Mouse (Mus musculus): Measurements from ENCODE around the gene Gm20458.
A peak's percentile ranks its signal among the peaks of the same experiment; 100 is the strongest.

Gm20458 gene

DNA sequence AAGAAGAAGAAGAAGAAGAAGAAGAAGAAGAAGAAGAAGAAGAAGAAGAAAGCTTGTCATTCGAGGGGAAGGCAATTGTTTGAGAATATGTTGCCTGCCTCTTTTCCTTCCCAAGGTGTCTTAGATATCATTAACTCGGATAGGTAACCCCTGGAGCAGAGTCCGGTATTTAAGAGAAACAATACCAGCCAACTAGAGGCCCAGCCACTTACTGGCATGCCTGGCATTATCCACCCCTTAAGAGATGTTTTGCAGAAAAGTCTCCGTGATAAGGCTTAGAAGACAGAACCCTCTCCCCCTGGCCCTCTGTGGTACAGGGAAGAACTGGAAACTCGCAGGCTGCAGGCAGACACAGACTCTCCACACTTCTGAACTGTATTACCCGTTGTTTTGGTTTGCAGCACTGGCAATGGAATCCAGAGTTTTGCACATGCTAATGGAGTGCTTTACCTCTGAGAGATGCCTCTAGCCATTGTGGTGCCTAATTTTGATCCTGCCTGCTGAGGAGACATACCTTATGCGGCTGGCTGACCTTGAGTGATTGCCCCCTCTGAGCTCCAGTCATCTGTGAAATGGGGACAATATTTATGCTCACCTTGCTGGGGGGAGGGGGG, 6.8 kb upstream of the Gm20458 start:
- DNase-seq = no peak

DNA sequence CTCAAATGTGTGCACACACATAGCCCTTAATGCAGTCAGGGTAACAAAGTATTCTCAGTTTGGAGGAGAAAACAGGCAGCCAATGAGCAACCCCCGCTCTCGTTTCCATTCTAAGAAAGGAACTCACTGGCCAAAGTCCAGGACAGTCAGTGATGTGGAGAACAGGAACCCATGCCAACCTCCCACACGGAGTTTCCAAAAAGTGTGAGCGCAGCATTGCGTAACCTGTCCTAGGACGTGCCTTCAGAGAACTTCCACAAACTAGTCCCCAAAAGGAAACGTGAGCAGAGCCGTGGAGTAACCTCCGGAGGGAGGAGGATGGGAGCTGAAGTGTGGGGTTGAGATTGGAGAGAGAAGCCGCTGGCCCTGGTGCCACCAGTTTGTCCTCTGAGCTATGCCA, 5.9 kb upstream of the Gm20458 start:
- DNase-seq = no peak

DNA sequence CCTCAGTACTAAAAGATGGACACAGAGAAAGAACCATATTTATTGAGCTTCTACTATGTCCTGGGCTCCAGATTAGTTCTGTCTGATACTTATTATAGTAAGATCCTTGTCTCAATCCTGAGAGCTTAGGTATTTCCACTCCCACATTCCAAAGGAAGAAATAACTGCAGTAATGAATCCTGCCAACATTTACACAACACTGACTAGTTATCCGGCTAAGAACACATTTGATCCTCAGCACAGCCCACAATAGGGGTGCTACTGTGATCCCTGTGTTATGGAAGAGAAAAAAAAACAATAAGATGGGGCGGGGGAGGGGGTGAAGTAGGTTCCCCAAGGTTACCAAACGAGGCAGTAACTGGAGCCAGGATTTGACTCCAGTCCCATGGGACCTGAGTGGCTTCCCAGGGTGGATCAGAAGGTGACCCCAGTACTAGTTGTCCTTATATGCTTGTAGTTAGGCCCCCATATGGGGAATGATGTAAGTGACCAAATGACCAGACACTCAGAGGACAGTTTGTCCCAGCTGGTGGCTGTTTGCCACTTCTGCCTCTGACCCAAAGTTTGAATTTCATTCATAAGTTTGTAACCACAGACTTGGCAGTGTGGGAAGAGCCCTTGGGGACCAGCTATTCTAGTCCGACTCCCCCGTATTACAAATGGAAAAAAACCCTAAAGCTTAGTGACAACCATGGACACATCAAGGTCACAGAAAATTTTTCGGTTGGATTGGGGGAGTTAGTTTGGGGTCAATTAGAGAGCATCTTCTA, 5.2 kb upstream of the Gm20458 start:
- DNase-seq = no peak

DNA sequence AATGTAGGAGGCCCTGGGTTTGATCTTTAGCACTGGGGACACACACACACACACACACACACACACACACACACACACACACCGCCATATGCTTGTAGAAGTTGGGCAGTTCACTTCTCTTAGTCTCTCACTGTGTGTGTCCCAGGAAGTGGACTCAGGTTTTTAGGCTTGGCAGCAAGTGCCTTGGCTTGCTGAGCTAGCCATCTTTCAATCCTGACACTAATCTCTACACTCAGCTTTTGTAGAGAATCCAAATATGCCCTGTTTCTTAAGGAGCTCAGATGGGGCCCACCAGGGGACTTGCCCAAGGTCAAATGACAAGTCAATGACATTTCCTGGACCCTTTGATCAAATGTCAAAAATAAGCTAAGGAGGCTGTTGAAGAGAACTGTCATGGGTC, 4.4 kb upstream of the Gm20458 start:
- no peak for DNase-seq

DNA sequence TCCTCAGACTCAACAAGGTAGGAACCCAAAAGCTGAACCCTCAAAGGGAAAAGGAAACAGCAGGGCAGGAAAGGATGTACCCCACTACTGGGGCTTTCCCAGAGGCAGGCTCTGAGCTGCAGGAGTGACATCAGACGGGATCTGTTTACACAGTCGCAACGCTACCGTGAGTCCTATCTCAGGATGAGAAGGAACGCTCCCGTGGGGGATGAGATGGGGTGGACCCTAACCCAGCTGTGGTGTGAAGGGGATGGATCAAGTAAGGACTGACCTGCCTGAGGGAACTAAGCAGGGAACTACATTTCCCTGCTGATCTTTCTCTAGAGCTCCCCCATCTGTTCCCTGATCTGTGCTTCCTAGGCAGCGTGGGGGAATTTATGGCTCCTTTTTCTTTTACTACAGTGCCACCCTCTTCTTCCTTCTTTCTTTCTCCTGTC, 3.9 kb upstream of the Gm20458 start, which contains the start of gene Sys1:
Gene Sys1 (plus strand): TSS at position 101 of the 437 bp plus-strand sequence.
- no peak for DNase-seq

DNA sequence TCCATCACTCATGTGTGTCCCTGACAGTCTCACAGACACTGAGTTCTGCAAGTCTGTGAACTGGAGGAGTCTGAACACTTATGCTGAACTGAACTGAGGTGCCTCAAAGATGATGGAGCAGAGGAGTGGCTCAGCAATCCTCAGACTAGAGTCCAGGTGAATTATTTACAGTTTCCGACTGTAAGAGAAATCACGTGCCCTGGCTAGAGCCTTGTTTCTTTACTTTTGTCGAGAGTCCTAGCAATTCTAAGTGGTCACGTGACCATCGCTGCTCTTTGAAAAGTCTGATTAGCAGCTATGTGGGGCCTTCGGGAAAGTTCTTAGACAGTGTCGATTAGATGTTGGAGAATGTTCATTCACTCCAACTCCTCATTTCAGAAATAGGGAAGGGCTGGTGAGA, 2.8 kb upstream of the Gm20458 start:
- DNase-seq = no peak

DNA sequence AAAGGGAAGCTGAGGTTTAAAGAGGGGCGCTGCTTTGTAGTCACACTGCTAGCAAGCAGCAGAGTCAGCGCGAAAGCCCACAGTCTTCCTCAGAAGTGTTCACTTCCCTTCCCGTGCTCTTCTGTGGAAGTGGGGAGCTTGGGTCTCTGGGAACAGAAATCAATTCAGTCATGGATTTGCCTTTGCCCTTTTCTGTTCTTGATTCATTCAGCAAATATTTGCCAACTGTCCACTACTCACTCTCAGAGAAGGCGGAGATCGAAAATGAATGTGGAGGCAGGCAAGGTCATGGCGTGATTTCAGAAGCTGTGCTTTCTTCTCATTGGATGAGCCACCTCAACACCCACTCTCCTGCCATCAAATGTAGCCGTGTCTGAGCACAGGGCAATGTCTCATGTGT, 2.2 kb upstream of the Gm20458 start:
- no peak for DNase-seq

DNA sequence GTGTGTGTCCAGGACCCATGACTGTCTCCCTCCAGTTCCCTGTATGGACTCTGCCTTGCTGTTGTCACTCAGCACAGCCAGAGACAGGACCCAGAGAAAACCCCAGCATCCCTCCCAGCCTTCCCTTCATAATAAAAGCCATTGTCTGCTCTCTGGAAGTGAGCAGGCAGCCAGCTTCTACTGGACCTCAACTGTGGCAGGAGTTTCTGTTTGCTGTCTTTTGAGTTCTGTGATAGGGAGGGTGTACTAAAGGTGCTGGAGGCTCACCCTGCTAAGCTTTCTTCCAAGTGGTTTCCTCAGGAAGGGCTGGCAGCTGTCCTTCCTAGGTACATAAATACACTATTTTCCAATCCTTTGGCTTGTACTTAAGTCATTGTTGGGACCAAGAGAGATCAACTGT, 4.4 kb downstream of the Gm20458 start:
- no peak for DNase-seq

DNA sequence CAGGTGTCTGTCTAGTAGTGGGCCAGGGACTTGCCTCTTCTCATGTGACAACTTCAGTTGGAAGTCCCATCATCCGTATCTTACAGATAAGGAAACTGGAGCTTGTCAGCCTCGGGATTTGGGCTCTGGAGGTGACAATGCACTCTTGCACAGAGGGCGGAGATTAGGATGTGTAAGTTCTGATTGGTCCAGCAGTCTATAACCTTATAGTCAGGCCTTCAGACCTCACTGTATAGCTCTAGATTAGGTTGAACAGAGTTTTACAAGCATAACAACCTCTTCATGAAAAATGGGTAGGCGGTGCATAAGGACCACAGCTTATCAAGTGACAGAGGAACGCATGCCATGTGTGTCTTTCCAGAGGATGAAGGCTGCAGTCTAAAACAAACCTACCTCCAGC, 6.0 kb downstream of the Gm20458 start:
- no peak for DNase-seq

DNA sequence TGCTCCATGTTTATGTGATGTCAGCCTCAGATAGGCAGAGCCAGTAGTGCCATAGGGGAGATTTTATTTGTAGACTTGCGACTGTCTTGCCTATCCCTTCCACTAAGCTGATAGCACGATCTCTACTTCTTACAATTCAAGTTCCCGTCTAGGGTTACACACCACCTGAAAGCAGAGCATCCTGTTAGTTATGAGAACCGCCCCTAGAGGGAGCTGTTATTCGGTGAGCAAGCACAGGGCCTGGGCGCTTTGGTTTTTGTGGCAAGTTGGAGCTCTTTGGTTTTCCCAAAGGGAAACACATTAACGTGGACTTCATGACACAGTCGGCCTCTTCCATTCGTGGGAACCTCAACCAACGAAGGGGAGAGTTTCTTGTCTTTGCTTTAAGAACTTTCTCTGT, 9.5 kb downstream of the Gm20458 start:
- peak; percentile 50 to 51 for DNase-seq

DNA sequence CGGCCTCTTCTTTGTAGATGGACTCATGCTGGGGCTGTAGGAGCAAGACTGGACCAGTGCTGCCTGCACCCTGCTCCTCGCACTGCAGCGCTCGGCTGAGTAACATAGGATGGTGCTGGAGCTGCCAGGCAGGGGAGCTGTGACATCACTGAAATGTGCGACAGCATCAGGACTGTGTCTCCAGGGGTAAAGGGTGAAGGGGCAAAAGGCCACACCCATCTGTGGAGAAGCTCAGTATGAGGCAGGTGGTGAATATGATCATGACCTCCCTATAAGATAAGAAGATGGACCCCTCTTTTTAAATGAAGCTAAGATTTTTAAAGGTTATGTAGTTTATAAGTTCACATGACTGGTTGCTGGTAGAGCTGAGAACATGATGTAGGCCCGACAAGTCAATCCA, 12.9 kb downstream of the Gm20458 start, which contains the start of gene Trp53tg5:
Gene Trp53tg5 (minus strand): TSS at position 101 of the 400 bp plus-strand sequence.
- no peak for DNase-seq

DNA sequence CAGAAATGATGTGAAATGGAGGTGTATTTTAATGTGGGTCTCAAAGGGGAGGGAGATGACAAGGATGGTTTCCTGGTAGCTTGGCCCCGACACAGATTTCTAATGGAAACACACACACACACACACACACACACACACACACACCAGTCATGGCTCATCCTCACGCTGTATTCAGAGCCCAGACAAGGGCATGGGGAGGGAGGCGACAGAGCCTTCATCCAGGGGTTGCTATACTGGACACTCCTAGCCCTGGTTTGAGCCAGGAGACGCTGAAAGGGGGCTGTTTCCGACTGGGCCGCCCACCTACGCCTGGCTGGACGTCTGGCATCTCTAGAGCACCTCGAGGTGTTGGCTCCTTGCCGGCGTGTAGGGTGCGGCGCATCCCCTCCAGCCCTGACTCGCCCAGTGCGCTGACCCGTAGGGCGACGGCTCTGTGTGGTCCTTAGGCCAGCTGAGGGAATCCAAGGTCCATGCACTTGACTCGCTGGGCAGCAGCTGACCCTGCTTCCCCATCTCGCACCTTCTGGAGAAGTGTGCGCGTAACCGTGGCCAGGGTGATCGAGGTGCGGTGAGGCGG, 25.0 kb downstream of the Gm20458 start, which contains the start of gene Dbndd2:
Gene Dbndd2 (plus strand): TSS at position 426 of the 577 bp plus-strand sequence.
- DNase-seq = no peak

DNA sequence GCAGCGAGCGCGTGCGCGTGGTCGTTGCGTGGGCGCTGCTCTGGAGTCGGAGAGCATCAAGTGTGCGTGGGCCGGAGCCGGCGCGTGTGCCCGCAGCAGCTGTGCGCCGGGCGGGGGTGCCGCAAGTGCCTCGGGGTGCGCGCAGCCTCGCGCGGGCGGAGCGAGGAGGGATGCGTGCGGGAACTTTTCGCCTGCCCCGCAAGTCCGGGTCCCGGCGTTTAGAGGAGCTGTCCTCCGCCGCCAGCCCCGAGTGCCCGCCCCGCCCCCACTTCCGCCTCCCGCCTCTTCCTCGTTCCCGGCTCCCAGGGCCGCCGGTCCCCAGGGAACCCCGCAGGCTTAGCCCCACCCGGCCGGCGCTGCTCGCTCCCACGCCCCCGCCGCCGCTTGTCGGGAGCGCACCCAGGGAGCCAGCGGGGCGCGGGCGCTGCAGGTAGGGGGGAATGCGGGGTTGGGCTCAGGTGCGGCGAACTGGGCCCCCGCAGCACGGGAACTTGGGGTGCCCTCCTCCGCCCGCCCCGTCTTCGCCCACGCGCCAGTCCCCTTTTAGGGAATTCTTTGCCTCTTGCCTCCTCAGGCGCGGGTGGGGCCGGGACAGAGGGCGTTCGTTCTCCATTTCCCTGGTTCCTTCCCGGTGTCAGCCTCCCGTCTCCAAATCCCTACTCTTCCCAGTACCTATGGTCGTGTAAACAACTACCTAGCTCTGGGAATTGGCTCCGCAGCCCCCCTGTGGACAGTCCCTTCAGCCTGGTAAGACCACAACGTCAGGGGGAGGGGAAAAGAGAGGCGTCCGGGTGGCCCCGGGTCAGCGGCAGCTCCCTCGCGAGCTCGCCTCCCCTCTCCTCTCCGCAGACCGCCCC, 25.7 kb downstream of the Gm20458 start:
- peak; percentile 77 to 83 for DNase-seq

DNA sequence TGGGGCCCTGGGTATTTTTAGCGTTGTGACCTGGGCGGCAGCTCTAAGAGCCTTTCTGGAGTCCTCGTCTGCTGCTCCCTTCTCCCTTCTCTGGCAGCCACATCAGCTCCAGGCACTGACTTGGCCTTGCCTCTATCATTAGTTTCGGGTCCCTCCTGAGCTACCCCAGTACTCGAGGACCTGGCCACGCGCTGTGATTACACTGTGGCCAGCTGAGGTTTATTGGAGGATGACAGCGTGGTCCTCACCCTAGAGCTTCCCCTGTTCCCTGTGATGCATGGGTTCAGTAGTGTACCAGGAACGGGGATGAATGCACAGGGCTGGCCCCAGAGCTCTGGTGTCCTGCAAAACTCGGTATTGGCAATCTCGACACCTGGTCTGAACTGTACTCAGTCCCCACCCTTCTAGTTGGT, 26.4 kb downstream of the Gm20458 start:
- DNase-seq = no peak

DNA sequence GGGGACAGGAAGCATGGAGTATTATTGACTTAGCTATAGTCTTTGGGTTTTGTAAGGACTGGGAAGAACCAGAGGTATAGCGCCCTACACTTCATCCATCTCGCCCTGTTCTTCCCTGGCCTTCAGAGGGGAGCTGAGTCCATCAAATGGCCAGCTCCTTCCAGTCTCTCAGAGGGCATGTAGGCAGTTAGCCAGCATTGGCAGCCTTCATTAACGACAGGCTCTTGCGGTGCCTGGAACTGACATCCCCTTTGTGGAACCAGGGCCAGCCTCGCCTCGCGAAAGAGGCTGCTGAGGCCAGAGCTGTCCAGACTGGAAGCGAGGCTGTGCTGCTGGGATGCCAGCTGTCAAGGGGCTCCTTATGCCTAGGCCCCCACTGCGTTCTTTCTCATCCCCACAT, 27.0 kb downstream of the Gm20458 start:
- peak; percentile 73 to 79 for DNase-seq

DNA sequence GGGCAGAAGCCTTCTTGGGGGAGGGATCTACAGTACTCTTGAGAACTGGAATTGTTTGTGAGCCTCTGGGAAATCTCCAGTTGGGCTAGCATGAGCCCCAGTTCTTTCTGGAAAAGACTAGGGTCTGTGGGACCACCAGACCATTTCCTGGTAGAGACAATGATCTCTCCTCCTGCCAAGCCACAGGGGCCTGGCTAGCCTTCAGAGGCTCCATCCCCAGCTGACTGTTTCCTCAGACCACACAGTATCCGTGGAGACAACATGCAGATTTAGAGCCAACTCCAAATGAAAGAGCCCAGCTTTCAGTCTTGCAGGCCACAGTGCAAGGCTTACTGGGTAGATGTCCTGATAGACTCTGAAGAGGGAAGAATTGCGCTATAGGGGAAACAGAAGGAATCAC, 33.4 kb downstream of the Gm20458 start:
- no peak for DNase-seq

DNA sequence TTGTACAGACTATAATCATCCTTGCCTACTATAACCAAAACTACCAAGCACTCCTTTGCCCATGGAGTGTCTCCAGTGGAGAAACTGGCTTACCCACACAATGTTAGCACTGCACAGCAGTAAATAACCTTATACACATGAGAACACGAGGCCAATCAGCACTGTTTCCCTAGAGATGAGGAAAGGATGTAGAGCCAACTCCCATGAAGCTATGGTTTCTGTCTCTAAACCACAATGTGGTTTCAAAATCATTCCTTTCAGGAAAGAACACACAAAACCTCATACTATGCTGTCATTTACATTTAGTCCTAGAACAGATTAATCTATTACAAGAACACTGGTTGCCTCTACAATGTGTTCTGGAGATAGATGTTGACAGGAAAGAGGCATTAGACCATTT, 35.6 kb downstream of the Gm20458 start:
- DNase-seq = no peak

DNA sequence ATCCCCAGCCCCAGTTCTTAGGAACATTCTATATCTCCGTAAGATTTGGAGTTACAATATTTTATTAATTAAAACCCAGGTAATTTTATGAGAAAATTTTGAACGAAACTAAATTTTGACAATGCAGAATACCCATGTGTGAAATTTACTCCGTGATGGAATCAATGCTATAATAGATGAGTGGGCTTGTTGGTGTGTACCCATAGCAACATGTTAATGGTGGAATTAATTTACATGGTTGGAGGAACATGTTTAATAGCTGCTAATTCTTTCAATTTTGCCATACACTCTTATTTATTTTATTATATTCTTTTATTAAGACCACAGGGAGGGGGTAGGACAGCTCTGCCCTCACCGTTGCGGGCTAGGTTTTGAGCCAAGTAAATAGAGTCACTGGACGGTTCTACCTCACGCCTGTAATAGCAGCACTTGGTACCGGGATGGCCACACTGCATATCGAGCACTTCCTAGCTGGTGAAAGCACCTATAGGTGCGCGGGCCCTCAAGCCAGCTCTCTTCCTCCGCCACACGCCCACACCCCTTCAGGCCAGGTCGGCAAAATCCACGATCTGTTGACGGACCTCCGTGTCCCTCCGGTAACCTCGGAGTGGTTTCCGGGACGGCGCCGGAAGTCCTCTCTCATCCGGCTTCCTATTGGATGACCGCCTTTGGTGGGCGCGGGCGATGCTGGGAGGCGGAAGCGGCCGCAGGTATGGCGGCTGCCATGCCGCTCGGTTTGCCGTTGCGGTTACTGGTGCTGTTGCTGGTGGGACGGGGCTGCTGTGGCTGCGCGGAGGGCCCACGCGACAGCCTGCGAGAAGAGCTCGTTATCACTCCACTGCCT, 36.3 kb downstream of the Gm20458 start, which contains the start of gene Pigt:
Gene Pigt (plus strand): TSS at position 674 of the 844 bp plus-strand sequence.
- peak; percentile 90 to 93 for DNase-seq

DNA sequence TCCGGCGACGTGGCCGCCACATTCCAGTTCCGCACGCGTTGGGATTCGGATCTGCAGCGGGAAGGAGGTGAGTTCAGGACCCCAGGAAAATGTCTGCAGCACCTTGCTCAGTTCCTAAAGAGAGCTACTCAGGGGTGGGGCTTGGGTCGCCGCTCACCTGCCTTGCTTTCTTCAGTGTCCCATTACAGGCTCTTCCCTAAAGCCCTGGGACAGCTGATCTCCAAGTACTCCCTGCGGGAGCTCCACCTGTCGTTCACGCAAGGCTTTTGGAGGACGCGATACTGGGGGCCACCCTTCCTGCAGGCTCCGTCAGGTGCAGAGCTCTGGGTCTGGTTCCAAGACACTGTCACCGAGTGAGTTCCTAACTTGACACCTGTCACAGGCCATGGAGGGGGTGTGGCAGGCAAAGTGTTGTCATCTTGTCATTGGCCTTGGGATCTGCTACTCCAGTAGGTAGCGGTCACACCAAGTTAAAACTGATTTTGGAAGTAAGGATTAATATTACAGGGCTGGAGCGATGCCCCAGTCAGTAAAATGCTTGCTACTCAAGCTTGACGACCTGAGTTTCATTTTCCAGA, 37.0 kb downstream of the Gm20458 start:
- peak in 1 of 2 experiments; percentile 21 for DNase-seq

DNA sequence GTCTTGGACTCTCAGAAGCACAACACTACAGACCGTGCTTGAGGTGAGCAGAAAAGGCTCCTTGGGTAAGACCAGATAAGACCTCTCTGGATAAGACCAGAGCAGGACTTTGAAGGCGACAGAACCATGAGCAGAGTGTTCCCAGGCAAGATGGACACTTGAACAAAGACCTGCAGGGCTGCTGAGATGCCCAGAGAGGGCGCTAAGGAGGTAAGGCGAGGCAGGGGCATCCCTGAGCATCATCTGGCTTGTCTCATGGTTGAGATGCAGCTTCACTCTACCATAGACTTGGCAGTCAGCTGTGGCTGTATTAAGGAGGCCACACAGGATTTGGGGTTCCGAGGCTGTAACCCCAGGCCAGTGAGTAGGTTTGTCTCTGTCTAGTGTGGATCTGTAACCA, 38.5 kb downstream of the Gm20458 start:
- DNase-seq = no peak

DNA sequence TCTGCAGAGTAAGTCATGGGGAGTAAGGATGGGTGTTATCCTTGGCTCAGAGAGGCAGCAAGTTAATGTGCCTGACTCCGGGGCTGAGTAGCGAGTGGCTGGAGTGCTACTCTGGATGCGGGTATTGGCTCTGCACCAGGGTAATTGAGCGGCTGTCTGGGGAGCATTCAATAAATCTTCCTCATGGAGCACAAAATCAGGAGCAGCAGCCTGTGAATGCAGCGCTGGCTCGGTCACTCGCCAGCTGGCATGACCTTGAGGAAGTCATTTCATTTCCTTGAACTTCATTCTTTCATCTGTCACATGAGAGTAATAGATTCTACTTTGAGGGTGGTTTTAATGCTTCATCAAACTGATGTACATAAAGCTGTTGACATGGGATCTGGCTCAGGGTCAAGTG, 39.7 kb downstream of the Gm20458 start:
- no peak for DNase-seq

DNA sequence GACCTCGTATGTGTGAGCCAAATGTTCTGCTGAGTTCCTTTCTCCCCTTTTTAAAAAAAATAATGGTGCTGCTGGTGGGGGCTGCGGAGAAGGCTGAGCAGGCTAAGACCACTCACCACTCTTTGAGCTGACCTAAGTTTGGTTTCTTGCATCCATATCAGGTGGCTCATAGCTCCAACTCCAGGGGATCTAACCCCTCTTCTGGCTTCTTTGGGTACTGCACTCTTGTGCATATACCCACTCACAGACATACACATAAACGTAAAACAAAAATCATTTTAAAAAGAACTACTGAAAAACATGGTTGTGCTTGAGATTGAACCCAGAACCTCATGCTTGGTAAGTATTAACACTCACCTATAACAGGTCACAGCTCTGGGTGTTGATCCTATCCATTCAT, 44.2 kb downstream of the Gm20458 start:
- DNase-seq = no peak
